Mouse (Mus musculus) G1E (cell line): ENCODE measurements around the gene Tpm1.

ENCODE experiments used
- CTCF ChIP-seq: IDR thresholded peaks from 2 replicates; pipeline ENCODE4 v1.5.1; 2012; ENCODE audit warnings: low read depth, low read length, inconsistent platforms, mixed read lengths
- GATA1 ChIP-seq: IDR thresholded peaks from 2 replicates; pipeline ENCODE4 v1.6.1; 2012; ENCODE audit warnings: borderline replicate concordance, low read length, inconsistent platforms, mixed read lengths
- GATA2 ChIP-seq: IDR thresholded peaks from 2 replicates; pipeline ENCODE4 v1.6.1; 2012; ENCODE audit warnings: low read depth, low read length, inconsistent platforms, borderline replicate concordance
- POLR2AphosphoS5 ChIP-seq: IDR thresholded peaks from 2 replicates; pipeline ENCODE4 v1.6.1; 2012; ENCODE audit warnings: low read depth, low read length, inconsistent platforms; ENCODE audit not compliant: insufficient replicate concordance
- TAL1 ChIP-seq: conservative IDR thresholded peaks from 2 replicates; pipeline ENCODE4 v1.6.1; 2012; ENCODE audit warnings: low read depth, low read length, inconsistent platforms, mixed read lengths

DNA sequence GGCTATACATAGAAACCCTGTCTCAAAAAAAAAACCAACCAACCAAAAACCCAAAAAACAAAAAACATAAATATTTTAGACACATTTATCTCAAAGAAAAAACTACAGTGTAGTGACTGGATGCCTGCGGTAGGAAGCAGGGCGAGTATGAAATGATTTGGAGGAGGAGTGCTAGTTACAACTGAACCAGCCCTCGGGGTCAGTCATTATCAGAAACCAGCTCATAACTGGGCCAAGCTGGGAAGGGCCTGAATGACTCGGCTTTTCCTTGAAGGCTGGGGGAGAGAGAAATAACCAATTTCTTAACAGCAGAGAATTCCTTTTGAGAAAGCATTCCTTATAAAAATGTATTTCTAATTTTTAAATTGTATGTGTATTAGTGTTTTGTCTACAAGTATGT is 11.5 kb downstream of the Tpm1 start:
- TF ChIP-seq CTCF (no peak), GATA1 (no peak), POLR2AphosphoS5 (no peak), TAL1 (no peak), GATA2 (no peak)
